Comparison of ENCODE assay signal across 26 mouse cellular contexts in genomic region chr1:97611747-97612146, GRCm38 (mm10).
"Had no signal": no experiment of that assay in that cellular context is flagged by ENCODE, and none has a peak within 500 bp of the region (broad histone marks: within the 10 kb centered on the region; RNA-seq: fewer than 3 reads in every experiment).

No protein-coding gene starts in this region.

- H3K9ac ChIP-seq: heart, embryonic 12.5 days; hindbrain, embryonic 12.5 days; hindbrain, embryonic 14.5 days; kidney, embryonic 15.5 days; limb, embryonic 13.5 days; limb, embryonic 15.5 days; liver, embryonic 12.5 days; liver, embryonic 14.5 days had no signal

- ATAC-seq: hindbrain, embryonic 16.5 days; intestine, embryonic 16.5 days; liver, embryonic 12.5 days had no signal

- H3K36me3 ChIP-seq: heart, embryonic 12.5 days; hindbrain, embryonic 10.5 days; hindbrain, embryonic 12.5 days; kidney, embryonic 15.5 days; limb, embryonic 13.5 days; limb, embryonic 15.5 days; liver, embryonic 12.5 days had no signal

- H3K27ac ChIP-seq: gastrocnemius, adult 2 months; hindbrain, embryonic 10.5 days; hindbrain, embryonic 12.5 days; hindbrain, embryonic 14.5 days; kidney, embryonic 15.5 days; kidney, postnatal 0 days; limb, embryonic 13.5 days; limb, embryonic 15.5 days; liver, embryonic 12.5 days; liver, embryonic 14.5 days had no signal

- H3K4me2 ChIP-seq: heart, embryonic 12.5 days; hindbrain, embryonic 12.5 days; hindbrain, embryonic 14.5 days; kidney, embryonic 15.5 days; limb, embryonic 13.5 days; limb, embryonic 15.5 days; liver, embryonic 12.5 days had no signal

- H3K4me3 ChIP-seq: gastrocnemius, adult 2 months; heart, embryonic 12.5 days; hindbrain, embryonic 10.5 days; hindbrain, embryonic 12.5 days; kidney, embryonic 15.5 days; limb, embryonic 13.5 days; limb, embryonic 15.5 days; liver, embryonic 12.5 days had no signal

- H3K9me3 ChIP-seq: heart, embryonic 12.5 days; hindbrain, embryonic 10.5 days; hindbrain, embryonic 12.5 days; kidney, embryonic 15.5 days; limb, embryonic 13.5 days; limb, embryonic 15.5 days; liver, embryonic 12.5 days had no signal

- DNase-seq: gastrocnemius, adult 2 months; gastrocnemius, postnatal 10 days; gastrocnemius, postnatal 25 days; heart, adult 18-20 months; heart, postnatal 10 days; heart, postnatal 4 days; kidney, adult 11 months; kidney, adult 2 months; kidney, adult 9 months; kidney, postnatal 14 days; kidney, postnatal 36 days; layer of hippocampus, adult 9-11 months; layer of hippocampus, postnatal 36 days; left cerebral cortex, postnatal 4 days had no signal

- H3K27me3 ChIP-seq: heart, embryonic 12.5 days; hindbrain, embryonic 12.5 days; kidney, embryonic 15.5 days; limb, embryonic 13.5 days; limb, embryonic 15.5 days; liver, embryonic 12.5 days had no signal

- H3K4me1 ChIP-seq: heart, embryonic 12.5 days; hindbrain, embryonic 12.5 days; kidney, embryonic 15.5 days; limb, embryonic 13.5 days; limb, embryonic 15.5 days; liver, embryonic 12.5 days had no signal
